Mouse (Mus musculus): Measurements from ENCODE around the gene Nos3. TPM values are rescaled to one million over a fixed set of nuclear protein-coding genes. Genes with fewer than 3 reads are reported as not detected.

Gene Nos3
- total RNA-seq, 2 experiments from 2014 or later: 10.2 to 12.1 TPM

DNA sequence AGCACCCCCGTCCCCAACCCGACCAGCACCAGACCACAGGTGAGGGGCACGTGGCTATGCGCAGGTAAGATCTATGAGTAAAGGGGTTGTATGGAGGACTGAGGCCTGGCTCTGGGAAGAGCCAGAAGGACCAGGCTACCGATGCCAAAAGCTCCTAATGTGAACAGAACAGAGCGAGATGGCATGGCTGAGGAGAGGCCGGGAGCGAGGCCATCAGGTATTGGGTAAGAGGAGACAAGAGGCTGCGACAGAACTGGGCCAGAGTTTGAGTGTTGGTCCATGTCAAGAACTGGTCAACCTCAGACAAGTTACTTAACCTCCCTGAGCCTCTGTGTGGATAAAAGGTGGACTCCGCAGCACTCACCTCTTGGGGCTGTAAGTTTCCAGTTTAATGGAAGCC, 353 bp downstream of the Nos3 start:
- intact Hi-C loops (cut with DNase I): no loop called here
- DNase-seq (ENCODE audit: low spot score in 2 of 2): no peak

DNA sequence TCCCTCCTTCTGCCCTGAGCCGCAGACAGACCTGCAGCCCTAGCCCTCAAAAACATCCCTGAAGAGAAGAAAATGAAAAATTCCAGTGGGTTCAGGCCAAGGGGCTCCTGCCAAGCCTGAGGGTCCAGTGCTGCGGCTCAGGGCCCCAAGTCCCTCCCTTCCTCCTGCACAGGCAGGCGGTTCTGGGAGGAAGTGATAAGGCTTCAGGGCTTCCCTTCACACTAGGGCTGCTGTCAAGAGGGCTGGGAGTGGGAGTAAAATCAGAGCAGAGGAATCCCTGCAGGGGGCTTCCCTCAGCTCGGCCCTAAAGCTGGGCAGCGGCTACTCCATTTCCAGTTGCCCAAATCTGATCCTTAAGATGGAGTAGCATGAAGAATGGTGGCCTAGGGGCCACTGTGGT, 918 bp downstream of the Nos3 start:
- DNase-seq (ENCODE audit: low spot score in 2 of 2): no peak
- intact Hi-C loops (cut with DNase I): no loop called here

DNA sequence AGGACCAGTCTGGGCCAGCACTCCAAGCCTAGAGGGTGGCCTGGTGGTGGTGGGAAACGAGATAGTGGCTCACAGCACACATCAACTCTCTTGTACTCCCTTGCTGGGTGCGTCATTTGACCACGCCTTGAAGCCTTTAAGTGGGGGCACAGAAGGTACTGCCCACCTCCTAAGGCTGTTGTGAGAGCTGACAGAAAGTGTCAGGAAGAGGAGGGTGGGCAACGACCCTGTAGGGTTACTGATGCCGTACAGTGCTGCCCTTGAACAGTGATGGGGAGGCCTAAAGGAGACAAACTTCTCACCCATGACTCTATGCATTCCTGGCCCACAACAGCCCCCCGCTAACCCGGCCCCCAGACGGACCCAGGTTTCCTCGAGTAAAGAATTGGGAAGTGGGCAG, 1.8 kb downstream of the Nos3 start:
- intact Hi-C loops (cut with DNase I): no loop called here

DNA sequence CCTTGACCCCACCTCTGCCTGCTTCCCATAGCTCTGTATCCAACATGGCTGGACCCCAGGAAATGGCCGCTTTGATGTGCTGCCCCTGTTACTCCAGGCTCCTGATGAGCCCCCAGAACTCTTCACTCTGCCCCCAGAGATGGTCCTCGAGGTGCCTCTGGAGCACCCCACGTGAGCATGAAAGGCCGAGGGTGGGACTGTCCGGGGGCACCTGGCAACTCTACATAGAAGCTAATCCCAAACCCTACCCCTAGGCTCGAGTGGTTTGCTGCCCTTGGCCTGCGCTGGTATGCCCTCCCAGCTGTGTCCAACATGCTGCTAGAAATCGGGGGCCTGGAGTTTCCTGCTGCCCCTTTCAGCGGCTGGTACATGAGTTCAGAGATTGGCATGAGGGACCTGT, 5.2 kb downstream of the Nos3 start:
- intact Hi-C loops (cut with DNase I): no loop called here
- no peak for DNase-seq (ENCODE audit: low spot score in 2 of 2)

More for the DNA sequence above, 1.8 kb downstream of the Nos3 start:
- DNase-seq (ENCODE audit: low spot score in 2 of 2): no peak

DNA sequence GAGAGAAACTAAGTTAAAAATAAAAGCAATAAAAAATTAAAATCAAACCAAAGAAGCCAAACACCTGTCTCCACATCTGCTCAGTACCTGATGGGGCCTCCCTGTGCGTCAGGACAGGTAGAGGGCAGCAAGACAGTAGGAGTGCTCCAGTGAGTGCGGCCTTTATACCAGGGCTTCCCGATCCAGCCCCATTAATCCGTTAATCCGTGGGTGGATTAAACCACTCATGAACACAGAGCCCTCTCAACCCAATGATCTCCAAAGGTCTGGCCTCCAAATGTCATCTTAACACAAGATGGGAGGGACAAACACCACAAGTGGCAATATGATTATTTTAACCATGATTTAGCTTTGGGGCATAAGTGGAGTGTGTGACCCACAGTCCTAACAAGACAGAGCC, 9.2 kb downstream of the Nos3 start:
- DNase-seq (ENCODE audit: low spot score in 2 of 2): no peak
- intact Hi-C loops (cut with DNase I): no loop called here

DNA sequence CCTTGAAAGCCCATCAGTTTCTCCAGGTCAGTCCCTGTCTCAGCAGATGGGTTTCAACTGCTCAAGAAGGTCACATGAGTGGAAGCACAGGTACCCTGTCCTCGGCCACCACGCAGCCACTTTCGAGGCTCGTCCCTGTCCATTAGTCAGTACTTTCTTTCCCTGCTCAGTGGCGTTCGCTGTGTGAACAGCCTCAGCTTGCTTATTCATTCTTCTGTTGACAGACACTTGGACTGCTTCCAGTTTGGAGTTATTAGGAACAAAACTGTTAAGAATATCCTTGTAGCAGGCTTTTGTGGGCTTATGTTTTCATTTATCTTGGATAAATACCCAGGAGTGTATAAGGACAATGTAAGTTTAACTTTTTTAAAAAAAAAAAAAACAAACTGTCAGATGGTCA, 9.6 kb downstream of the Nos3 start:
- intact Hi-C loops (cut with DNase I): no loop called here
- no peak for DNase-seq (ENCODE audit: low spot score in 2 of 2)

DNA sequence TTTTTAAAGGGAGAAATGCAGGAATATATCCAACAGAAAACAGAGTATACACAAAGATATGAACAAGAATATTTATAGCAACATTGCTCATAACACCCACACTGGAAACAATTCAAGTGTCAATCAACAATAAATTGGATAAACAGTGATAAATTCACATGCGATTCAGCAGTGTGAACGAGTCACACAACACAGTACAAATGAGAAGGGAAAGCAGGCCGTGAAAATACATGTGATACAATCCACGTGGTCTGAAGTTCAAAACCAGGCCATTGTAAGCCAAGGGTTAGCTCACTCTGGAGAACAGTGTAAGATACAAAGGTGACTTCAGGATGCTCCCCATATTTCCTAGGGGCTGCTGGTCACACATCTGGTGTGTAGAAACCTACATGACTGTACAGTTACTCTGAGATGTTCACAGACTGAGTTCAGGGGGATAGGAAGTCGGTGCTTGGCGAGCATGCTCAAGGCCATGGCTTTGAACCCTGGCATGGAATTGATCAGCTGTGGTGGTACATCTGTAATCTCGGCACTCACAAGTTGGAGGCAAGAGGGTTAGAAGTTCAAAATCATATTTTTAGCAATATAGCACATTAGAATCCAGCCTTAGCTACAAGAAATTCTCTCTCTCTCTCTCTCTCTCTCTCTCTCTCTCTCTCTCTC, 10.2 kb downstream of the Nos3 start:
- no peak for DNase-seq (ENCODE audit: low spot score in 2 of 2)
- intact Hi-C loops (cut with DNase I): no loop called here

DNA sequence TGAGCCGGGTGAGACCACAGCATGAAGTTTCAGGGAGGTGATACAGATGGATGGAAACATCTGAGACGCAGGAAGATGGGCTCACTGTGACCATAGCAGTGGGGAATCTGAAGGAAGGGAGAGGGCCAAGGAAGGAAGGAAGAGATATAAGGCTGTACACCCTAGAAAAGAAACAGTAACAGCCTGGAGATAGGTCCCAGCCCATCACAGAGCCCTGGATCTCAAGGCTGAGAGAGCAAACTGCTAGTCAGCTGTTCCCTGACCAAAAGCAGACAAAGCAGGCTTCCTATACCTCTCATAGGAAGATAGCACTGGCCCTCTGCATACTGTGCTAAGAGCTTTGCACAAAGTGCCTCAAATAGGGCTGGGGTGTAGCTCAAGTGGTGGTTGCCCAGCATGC, 14.1 kb downstream of the Nos3 start:
- intact Hi-C loops (cut with DNase I): no loop called here
- no peak for DNase-seq (ENCODE audit: low spot score in 2 of 2)

DNA sequence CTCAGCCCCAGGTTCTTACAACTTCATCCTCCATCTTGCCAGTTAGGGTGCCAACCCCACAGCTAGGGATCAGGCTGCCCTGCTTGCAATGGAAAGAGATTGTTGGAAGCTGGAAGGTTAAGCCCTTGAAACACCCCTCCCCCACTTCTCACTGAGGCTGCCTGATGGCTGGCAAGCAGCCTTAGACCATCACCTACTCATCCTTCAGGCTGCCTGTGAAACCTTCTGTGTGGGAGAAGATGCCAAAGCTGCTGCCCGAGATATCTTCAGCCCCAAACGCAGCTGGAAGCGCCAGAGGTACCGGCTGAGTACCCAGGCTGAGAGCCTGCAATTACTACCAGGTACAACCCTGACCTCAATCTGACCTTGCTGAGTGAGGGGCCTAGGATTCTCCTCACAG, 14.9 kb downstream of the Nos3 start:
- DNase-seq (ENCODE audit: low spot score in 2 of 2): no peak
- intact Hi-C loops (cut with DNase I): no loop called here

DNA sequence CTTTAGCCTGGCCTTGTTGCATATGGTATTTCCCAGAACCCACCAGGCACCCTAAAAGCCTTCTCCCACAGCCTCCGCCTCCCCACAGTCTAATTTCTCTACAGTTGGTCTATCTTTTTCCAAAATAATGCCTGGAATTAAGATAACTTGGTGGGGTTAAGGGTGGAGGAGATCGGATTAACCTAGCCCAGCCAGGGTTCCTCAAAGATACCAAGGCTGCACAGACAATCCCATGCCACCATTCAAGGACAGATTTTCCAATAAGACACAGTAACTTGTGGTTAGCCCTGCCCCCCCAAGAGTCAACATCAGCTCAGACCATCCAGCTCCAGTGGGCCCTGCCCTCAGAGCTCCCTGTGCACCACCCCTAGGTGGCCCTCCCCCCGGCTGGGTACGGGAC, 15.9 kb downstream of the Nos3 start:
- no peak for DNase-seq (ENCODE audit: low spot score in 2 of 2)
- intact Hi-C loops (cut with DNase I): no loop called here

DNA sequence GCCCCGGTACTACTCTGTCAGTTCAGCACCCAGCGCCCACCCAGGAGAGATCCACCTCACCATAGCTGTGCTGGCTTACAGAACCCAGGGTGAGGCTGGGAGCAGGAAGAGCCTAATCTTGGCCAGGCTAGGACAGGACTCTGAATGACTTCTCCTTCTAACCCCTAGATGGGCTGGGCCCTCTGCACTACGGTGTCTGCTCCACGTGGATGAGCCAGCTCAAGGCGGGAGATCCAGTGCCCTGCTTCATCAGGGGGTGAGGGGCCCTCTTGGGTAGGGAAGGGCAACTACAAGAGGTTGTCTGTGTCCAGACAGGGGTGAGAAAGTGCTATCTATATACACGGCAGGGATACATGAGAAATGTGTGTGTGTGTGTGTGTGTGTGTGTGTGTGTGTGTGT, 16.9 kb downstream of the Nos3 start:
- DNase-seq (ENCODE audit: low spot score in 2 of 2): no peak

DNA sequence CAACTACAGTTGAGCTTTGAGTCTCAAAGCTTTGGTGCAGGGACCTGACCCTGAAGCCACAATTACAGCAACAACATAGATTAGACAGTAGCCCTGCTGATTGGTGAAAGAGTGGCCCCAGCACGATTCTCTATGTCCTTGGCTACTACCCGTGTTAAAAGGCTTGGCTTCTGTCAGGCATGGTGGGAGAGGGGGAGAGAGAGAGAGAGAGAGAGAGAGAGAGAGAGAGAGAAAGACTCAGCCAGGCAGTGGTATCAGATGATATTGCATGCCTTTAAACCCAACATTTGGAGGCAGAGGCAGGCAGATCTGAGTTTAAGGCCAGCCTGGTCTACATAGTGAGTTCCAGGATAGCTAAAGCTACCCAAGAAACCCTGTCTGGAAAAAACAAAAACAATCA, 17.4 kb downstream of the Nos3 start:
- intact Hi-C loops (cut with DNase I): no loop called here
- DNase-seq (ENCODE audit: low spot score in 2 of 2): no peak

More for the DNA sequence above, 16.9 kb downstream of the Nos3 start:
- intact Hi-C loops (cut with DNase I): no loop called here

DNA sequence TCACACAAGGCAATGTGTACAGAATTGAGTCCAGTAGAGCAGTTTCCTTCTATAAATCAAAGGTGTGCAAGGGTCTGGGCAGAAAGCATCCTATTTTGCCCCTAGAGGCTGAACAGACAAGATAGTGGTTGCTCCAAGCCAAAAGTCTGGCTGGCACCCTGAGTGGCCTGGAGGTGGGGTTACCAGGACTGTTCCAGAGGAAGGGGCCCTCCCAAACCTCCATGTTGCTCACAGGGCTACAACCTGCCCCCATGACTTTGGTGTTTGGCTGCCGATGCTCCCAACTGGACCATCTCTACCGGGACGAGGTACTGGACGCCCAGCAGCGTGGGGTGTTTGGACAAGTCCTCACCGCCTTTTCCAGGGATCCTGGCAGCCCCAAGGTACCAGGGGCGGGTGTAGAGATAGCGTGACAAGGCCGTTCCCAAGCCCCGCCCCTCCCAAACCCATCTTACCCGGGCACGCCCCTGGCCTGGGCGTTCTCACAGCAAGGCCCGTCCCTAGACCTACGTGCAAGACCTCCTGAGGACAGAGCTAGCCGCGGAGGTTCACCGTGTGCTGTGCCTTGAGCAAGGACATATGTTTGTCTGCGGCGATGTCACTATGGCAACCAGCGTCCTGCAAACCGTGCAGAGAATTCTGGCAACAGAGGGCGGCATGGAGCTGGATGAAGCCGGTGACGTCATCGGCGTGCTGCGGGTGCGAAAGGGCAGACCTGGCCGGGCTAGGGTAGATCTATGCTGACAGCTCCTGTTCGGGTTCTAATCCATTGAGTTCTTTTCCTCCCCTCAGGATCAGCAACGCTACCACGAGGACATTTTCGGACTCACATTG, 18.6 kb downstream of the Nos3 start:
- intact Hi-C loops (cut with DNase I): no loop called here
- peak; percentile 92 for DNase-seq (ENCODE audit: low spot score in 2 of 2)

DNA sequence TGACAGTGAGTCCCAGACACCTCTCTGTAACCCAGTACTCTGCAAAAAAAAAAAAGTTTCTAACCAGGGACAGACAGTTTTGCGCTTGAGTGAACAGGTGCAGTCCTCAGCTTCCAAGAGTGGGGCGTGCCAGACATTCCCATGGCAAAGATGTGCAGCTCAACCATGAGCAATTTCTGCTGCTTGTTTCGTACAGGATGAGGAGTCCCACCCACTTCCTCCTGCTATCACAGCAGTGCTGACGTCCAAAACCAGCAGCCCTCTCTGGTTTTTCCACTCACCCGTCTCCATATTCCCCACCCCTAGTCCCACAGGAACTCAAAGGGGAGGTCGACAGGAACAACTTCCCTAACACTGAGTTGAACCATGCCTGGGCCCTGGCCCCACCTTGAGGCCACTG, 19.8 kb downstream of the Nos3 start:
- intact Hi-C loops (cut with DNase I): no loop called here
- peak; percentile 43 to 65 for DNase-seq (ENCODE audit: low spot score in 2 of 2)

DNA sequence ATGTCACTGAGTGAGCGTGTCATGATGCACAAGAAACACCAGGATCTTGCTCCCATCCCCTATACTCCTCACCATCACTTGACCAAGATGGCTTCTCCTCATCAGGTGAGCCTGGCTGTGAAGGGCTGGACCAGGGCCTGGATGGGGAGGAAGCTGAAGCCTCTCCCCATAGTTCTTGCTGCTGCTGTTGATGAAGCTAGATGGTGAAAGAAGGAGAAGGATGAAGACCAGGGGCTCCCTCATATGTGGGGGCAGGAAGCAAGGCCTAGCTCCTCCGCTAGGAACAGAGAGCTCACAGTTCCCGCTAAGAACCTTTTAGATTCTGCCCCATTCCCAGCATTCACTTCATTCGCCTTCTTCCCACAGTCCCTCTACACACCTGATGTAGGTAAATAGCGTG, 20.8 kb downstream of the Nos3 start:
- intact Hi-C loops (cut with DNase I): no loop called here
- DNase-seq (ENCODE audit: low spot score in 2 of 2): no peak

DNA sequence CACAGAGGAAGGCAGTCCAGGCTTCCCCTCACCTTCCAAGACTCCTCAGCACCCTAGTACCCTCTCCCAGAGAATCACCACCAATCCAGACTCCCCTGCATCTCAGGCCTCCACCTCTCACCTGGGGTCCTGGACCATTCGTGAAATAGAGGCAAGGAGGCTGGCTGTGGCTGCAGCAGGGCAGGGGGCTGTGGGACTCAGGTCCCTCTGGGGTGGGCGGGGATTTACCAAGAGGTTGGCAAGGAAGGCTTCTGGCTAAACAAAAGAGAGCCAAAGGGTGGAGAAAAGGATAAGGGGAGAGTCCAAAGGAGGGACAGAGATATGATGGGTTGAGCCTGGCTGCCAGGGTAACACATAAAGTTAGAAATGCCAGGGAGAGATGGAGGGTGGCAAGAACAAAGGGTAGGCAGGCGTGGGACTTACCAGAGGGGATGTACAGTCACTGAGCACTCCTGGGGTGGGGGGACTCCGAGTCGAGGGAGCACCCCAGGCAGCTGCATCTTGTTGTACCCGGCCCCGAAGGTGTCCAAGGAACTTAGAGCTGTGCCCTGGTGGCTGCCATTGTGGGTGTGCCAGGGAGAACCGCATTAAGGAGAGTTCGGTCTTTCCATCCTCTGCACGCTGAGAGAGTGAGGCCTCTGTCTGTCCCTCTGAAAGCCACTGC, 21.4 kb downstream of the Nos3 start:
- no peak for DNase-seq (ENCODE audit: low spot score in 2 of 2)
- intact Hi-C loops (cut with DNase I): no loop called here

DNA sequence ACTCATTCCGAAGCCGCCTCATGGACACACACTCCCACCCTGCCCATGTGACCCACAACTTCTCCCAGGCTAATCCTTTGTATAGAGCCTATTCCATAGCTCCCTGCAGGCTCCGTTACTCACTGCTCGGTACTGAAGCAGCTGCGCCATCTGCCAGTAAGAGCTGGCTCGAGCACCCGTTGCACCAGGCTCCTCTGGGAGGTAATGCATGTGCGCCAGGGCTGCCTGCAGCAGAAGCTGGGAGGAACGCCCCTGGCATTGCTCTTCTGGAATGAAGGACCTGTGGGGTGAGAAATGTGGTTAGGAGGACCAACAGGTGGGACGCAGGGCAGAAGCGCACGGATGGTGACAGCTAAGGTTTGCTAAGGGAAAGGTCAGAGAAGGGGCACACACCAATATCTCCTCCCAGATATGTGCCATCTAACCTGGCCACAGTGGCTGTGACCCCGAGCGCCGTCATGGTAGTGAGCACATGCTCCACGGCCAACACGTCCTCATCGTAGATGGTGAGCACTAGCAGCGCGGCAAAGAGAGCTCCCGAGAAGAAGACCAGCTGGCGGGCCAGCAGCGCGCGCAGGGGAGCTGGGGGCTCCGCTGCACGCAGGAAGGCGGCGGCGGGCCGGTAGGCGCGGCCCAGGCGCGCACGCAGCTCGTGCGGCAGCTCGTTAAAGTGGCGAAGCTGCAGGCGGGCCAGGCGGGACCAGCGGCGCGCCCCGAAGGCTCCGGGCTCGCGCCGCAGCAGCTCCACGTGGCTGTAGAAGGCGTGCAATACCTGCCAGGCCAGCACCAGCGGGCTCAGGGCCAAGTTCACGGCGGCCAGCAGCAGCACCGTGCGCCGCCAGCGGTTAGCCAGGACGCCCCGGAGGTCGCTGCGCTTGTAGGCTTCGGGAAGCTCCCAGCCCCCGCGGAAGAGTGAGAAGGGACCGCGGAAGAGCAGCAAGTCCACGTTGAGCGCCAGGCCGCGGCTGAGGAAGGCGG, 22.9 kb downstream of the Nos3 start:
- intact Hi-C loops (cut with DNase I): no loop called here
- peak; percentile 71 to 77 for DNase-seq (ENCODE audit: low spot score in 2 of 2)

DNA sequence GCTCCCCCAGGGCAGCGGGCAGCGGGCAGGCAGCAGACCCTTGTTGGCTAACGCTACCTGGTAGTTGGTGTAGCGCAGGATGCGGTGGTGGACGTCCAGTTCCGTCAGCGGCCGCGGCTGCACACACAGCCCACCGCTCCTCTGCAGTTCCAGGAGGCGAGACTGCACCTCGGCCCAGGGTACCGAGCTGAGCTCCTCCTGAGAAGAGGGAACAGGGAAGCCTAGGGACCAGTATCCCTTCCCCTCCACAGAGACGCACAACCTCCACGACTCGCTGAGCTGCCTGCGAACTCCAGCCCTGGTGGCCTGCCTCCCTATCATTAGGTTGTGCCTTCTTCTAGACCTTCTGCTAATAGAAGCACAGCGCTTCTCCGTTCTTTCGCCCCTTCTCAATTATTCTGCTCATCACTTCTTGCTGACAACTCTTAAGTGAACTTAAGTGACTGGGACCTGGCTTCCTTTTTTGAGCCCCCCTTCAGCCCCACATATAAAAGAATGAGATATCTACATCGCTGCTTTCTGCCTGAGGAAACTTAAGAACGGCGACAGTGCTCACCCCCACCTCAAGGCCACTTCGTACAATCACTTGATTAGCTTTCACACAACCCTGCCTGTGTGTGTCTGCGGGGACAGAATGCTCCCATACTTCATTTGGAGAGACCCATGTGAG, 23.8 kb downstream of the Nos3 start:
- intact Hi-C loops (cut with DNase I): no loop called here
- DNase-seq (ENCODE audit: low spot score in 2 of 2): no peak

DNA sequence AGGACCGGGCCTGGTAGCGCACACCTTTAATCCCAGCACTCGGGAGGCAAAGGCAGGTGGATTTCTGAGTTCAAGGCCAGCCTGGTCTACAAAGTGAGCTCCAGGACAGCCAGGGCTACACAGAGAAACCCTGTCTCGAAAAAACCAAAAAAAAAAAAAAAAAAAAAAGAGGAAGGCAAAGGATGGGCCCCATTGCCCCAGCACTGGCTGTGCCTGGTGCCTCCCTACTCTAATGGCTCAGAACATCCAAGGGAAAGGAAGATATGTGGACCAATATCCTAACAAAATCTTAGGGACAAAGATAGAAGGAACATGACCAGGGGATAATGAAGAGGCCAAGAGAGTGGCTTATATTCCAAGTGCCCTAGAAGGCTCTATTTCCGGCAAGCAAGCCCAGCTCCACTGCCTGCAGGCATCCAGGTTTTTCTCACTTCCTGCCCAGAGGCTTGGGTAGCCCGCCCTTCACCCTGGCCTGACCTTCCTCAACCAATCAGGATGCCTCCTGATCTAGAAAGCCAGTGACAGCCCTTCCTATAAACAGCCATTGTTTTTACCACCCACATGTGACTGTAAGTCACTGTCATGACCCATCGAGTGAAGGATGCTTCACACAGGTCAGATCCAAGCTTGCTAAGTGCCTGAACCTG, 24.5 kb downstream of the Nos3 start:
- intact Hi-C loops (cut with DNase I): no loop called here
- no peak for DNase-seq (ENCODE audit: low spot score in 2 of 2)
